ENCODE assay signal across 11 mouse cellular contexts in genomic region chr6:51894717-51895116, GRCm38 (mm10).
"Had no signal": no experiment of that assay in that cellular context is flagged by ENCODE, and none has a peak within 500 bp of the region (broad histone marks: within the 10 kb centered on the region; RNA-seq: fewer than 3 reads in every experiment).

No protein-coding gene starts in this region.

- H3K4me2 ChIP-seq: liver, embryonic 11.5 days; liver, embryonic 15.5 days; midbrain, embryonic 13.5 days had no signal

- H3K36me3 ChIP-seq: limb, embryonic 10.5 days; liver, embryonic 15.5 days; midbrain, embryonic 13.5 days had no signal

- ATAC-seq: intestine, embryonic 16.5 days; midbrain, embryonic 13.5 days had no signal

- H3K9ac ChIP-seq: liver, embryonic 15.5 days; midbrain, embryonic 13.5 days had no signal

- H3K4me1 ChIP-seq: limb, embryonic 10.5 days; midbrain, embryonic 13.5 days had no signal

- H3K27ac ChIP-seq: left cerebral cortex, adult 2 months; limb, embryonic 10.5 days; liver, embryonic 15.5 days; midbrain, embryonic 13.5 days had no signal

- DNase-seq: kidney, adult 9 months; kidney, postnatal 4 days; lung, postnatal 36 days; right cerebral cortex, postnatal 14 days; thymus, postnatal 36 days had no signal

- H3K4me3 ChIP-seq: left cerebral cortex, adult 2 months; limb, embryonic 10.5 days; liver, embryonic 15.5 days; midbrain, embryonic 13.5 days had no signal

- H3K27me3 ChIP-seq: liver, embryonic 15.5 days had no signal

- H3K9me3 ChIP-seq: limb, embryonic 10.5 days; liver, embryonic 15.5 days; midbrain, embryonic 13.5 days had no signal
